Mouse (Mus musculus) neural tube, embryonic 15.5 days (tissue): ENCODE data around the gene Nat14. TPM values are rescaled to one million over a fixed set of nuclear protein-coding genes. Genes with fewer than 3 reads are reported as not detected.

ENCODE experiments used
- ATAC-seq: fragments of 200-750 bp; cut with Nextera tagmentation; 2 replicates; pipeline ENCODE4 v1.8.0; 2017; ENCODE audit warnings: mild to moderate bottlenecking, moderate TSS enrichment, moderate library complexity; ENCODE audit not compliant: low FRiP score
- H3K27ac ChIP-seq: fragments of 300-500 bp; sonication (generic); replicated peaks from 2 replicates; pipeline ENCODE4 v1.5.1; 2015; ENCODE audit warnings: mild to moderate bottlenecking, inconsistent platforms
- H3K27me3 ChIP-seq: fragments of 300-500 bp; sonication (generic); replicated peaks from 2 replicates; pipeline ENCODE4 v1.6.1; 2015; ENCODE audit warnings: inconsistent platforms
- H3K36me3 ChIP-seq: fragments of 300-500 bp; sonication (generic); 2 replicates; pipeline ENCODE4 v1.6.1; 2015; ENCODE audit warnings: inconsistent platforms
- H3K4me1 ChIP-seq: fragments of 300-500 bp; sonication (generic); 2 replicates; pipeline ENCODE4 v1.6.1; 2015; ENCODE audit warnings: inconsistent platforms
- H3K4me2 ChIP-seq: fragments of 300-500 bp; sonication (generic); 2 replicates; pipeline ENCODE4 v1.6.1; 2015; ENCODE audit warnings: inconsistent platforms, mild to moderate bottlenecking, moderate library complexity
- H3K4me3 ChIP-seq: fragments of 300-500 bp; sonication (generic); replicated peaks from 2 replicates; pipeline ENCODE4 v1.5.1; 2015; ENCODE audit warnings: mild to moderate bottlenecking, inconsistent platforms
- H3K9ac ChIP-seq: fragments of 300-500 bp; sonication (generic); replicated peaks from 2 replicates; pipeline ENCODE4 v1.6.1; 2015; ENCODE audit warnings: mild to moderate bottlenecking, inconsistent platforms
- H3K9me3 ChIP-seq: fragments of 300-500 bp; sonication (generic); replicated peaks from 2 replicates; pipeline ENCODE4 v1.6.1; 2016; ENCODE audit warnings: inconsistent platforms
- WGBS: fragments of 180-500 bp; shearing (Covaris S2); methylation state at CpG from one replicate; pipeline ENCODE4 v1.1.7; 2015; ENCODE audit warnings: mixed read lengths; 5-methylcytosine and 5-hydroxymethylcytosine counted together
- polyA plus RNA-seq: library from polyadenylated mRNA; unstranded; fragments of >200 nt; fragmentation: Nextera tagmentation; extraction: Ambion mirVana; gene quantifications from 2 replicates; pipeline ENCODE4 v1.2.1, GENCODE M21; 2015

The Nat14 gene
- polyA plus RNA-seq, 1 experiment from 2014 or later, result 36.3 TPM

DNA sequence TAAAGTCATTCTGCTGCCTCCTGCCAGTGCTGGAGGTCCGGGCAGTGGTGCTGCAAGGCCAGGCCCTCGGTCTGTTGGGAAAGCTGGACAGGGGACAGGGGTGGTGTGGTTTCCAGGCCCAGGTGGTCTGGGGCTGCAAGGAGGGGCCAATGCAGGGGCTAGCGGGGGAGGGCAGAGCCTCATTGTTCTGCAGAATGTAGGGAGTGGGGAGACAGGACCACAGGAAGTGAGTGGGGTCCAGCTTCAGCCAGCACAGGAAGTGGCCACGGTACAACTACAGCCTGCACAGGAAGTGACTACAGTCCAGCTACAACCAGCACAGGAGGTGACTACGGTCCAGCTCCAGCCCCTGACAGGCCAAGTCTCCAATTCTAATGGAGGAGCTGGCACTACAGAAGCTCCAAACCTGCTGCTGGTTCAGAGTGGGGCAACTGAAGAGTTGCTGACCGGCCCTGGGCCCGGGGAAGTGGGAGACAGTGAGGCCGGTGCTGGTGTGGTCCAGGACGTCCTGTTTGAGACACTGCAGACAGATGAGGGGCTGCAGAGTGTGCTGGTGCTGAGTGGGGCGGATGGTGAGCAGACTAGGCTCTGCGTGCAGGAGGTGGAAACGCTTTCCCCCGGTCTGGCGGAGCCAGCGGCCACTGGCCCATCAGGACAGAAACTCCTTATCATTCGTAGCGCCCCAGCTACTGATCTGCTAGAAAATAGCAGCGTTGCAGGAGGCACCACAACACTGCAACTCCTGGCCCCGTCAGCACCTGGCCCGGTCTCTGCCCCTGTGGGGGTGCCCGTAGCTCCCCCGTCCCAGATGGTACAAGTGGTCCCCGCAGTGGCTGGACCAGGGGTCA, 628 bp upstream of the Nat14 start:
- 65% methylated on average over 23 of the region's 23 CpGs for WGBS
- Histone ChIP-seq H3K4me3 (0 out of 2 replicates have a peak overlapping the region, but pooled peaks have one; percentile 47), H3K36me3 (peaks cover 31% of the 10 kb centered on the region), H3K9me3 (no peaks in the 10 kb centered on the region), H3K4me2 (peak overlapping the region; percentile 95), H3K27ac (peak overlapping the region; percentile 99), H3K4me1 (peaks cover 70% of the 10 kb centered on the region), H3K9ac (peak overlapping the region; percentile 64; the same call in 1 of the 2 replicates), H3K27me3 (no peaks in the 10 kb centered on the region)
- ATAC-seq, result no peak

DNA sequence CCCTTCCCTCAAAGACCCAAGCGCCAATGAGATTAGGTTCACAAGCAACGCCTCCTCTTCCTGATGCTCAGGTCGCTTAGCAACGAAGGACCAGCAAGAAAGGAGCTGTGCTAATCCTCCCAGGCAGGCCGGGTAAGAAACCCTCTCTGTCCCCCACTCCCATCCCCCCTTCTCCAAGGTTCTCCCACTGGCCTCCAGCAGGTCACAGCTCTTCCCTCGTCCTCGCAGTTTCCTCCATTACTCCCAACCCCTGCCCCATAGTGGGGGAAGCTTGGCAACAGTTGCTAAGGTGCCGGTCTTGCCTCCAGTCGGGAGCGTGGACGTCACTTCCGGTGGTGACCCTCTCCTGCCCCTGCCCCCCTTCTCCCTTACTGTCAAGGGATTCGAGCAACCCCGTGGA, 680 bp downstream of the Nat14 start:
- 0% methylated on average over 14 of the region's 14 CpGs for WGBS
- ATAC-seq, result peak; percentile 88
- H3K27ac ChIP-seq, result peak overlapping the region; percentile 99
- H3K4me1 ChIP-seq, result peaks cover 59% of the 10 kb centered on the region
- H3K4me2 ChIP-seq, result peak overlapping the region; percentile 95
- H3K9ac ChIP-seq, result peak overlapping the region; percentile 64
- no peaks in the 10 kb centered on the region for H3K9me3 ChIP-seq
- no peaks in the 10 kb centered on the region for H3K27me3 ChIP-seq
- H3K36me3 ChIP-seq, result peaks cover 31% of the 10 kb centered on the region
- peak overlapping the region; percentile 47 for H3K4me3 ChIP-seq

DNA sequence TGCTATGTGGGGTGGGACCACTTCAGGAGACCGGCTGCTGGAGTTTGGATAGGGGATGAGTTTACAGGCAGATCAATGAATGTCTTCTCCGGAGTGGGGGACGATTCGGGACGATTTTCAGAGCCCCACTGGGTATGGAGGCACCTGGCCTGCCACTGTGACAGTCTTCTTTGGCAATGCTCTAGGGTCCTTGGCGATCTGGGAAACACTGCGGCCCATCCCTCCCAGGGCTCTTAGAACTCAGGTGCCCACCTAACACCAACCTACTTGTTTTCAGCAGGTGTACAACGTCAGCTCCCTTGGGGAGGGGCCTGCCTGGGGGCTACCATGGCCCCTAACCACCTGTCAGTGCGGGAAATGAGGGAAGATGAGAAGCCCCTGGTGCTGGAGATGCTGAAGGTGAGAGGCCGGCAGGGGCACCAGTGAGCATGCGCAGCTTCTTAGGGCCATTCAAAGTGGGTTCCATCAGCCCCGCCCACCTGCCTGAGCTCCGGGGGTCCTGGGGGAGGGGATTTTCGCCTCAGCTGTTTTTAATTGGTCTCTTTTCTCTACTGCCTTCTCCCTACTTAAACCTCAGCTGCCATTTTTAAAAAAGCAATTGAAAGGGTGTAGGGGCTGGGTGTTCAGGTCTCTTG, 1.2 kb downstream of the Nat14 start:
- WGBS, result under 1% methylated on average over 14 of the region's 14 CpGs
- ATAC-seq, result peak; percentile 77
- H3K27me3 ChIP-seq, result no peaks in the 10 kb centered on the region
- H3K4me1 ChIP-seq, result peaks cover 55% of the 10 kb centered on the region
- H3K4me3 ChIP-seq, result peak overlapping the region; percentile 47
- no peaks in the 10 kb centered on the region for H3K9me3 ChIP-seq
- peak overlapping the region; percentile 99 for H3K27ac ChIP-seq
- H3K9ac ChIP-seq, result peak overlapping the region; percentile 64
- peaks cover 31% of the 10 kb centered on the region for H3K36me3 ChIP-seq
- H3K4me2 ChIP-seq, result peak overlapping the region; percentile 95

DNA sequence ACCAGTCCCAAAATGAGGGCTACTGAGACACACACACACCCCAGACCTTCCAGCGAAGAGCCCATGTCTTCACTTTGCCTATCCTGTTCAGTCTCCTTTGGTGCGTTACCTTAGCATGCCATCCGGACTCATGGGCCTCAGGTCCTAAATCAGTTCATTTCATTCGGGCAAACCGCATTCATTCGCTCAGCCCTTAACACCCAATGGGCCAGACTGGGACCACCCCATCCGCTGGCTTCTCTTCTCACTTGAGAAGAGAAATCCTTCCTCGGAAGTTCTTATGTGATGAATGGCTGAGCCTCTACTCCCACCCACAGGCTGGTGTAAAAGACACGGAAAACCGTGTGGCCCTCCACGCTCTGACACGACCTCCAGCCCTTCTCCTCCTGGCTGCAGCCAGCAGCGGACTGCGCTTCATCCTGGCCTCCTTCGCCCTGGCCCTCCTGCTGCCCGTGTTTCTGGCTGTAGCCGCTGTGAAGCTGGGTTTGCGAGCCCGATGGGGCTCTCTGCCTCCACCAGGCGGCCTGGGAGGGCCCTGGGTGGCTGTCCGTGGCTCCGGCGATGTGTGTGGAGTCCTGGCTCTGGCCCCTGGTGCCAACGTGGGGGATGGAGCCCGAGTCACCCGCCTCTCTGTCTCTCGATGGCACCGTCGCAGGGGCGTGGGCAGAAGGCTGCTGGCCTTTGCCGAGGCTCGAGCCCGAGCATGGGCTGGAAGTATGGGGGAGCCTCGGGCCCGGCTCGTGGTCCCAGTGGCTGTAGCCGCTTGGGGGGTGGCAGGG, 1.9 kb downstream of the Nat14 start:
- 3% methylated on average over 37 of the region's 37 CpGs for WGBS
- peak; percentile 9 for ATAC-seq
- H3K4me1 ChIP-seq, result peaks cover 55% of the 10 kb centered on the region

DNA sequence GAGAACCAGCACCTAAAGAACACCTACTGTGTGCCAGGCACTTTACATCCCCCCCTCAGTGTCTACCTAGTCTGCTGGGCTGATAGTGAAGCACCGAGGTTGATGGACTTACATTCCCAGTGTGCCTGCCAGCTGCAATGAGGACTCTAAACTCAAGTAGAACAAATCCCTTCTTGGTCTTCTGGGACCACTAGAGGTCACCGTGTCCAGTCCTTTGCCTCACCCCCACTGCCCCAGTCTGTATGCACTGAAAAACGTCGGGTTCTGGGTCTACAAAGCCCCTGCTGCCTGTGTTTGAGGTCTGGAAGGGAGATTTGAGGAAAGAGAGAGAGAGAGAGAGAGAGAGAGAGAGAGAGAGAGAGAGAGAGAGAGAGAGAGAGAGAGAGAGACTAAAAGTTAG, 2.7 kb downstream of the Nat14 start:
- peak overlapping the region; percentile 64 for H3K9ac ChIP-seq
- no peaks in the 10 kb centered on the region for H3K9me3 ChIP-seq
- no peak for ATAC-seq
- 2% methylated on average over 4 of the region's 4 CpGs for WGBS
- H3K4me1 ChIP-seq, result peaks cover 55% of the 10 kb centered on the region
- peak overlapping the region; percentile 99 for H3K27ac ChIP-seq
- peaks cover 17% of the 10 kb centered on the region for H3K36me3 ChIP-seq
- H3K4me2 ChIP-seq, result peak overlapping the region; percentile 95
- no peaks in the 10 kb centered on the region for H3K27me3 ChIP-seq
- H3K4me3 ChIP-seq, result peak overlapping the region; percentile 47

More for the DNA sequence above, 1.9 kb downstream of the Nat14 start:
- H3K9ac ChIP-seq, result peak overlapping the region; percentile 64
- H3K4me3 ChIP-seq, result peak overlapping the region; percentile 47
- H3K9me3 ChIP-seq, result no peaks in the 10 kb centered on the region
- H3K4me2 ChIP-seq, result peak overlapping the region; percentile 95
- H3K36me3 ChIP-seq, result peaks cover 24% of the 10 kb centered on the region
- H3K27ac ChIP-seq, result peak overlapping the region; percentile 99
- H3K27me3 ChIP-seq, result no peaks in the 10 kb centered on the region

GRCm38 (mm10) chr7:4924891-4925301, 3.1 kb downstream of the Nat14 start:
- no peak for ATAC-seq
- peak overlapping the region; percentile 95 for H3K4me2 ChIP-seq
- H3K9ac ChIP-seq, result no peak overlapping the region
- H3K4me3 ChIP-seq, result no peak overlapping the region
- peaks cover 13% of the 10 kb centered on the region for H3K36me3 ChIP-seq
- H3K27ac ChIP-seq, result peak overlapping the region; percentile 99
- no peaks in the 10 kb centered on the region for H3K27me3 ChIP-seq
- no peaks in the 10 kb centered on the region for H3K9me3 ChIP-seq
- WGBS, result 9% methylated on average over 3 of the region's 4 CpGs
- peaks cover 55% of the 10 kb centered on the region for H3K4me1 ChIP-seq

DNA sequence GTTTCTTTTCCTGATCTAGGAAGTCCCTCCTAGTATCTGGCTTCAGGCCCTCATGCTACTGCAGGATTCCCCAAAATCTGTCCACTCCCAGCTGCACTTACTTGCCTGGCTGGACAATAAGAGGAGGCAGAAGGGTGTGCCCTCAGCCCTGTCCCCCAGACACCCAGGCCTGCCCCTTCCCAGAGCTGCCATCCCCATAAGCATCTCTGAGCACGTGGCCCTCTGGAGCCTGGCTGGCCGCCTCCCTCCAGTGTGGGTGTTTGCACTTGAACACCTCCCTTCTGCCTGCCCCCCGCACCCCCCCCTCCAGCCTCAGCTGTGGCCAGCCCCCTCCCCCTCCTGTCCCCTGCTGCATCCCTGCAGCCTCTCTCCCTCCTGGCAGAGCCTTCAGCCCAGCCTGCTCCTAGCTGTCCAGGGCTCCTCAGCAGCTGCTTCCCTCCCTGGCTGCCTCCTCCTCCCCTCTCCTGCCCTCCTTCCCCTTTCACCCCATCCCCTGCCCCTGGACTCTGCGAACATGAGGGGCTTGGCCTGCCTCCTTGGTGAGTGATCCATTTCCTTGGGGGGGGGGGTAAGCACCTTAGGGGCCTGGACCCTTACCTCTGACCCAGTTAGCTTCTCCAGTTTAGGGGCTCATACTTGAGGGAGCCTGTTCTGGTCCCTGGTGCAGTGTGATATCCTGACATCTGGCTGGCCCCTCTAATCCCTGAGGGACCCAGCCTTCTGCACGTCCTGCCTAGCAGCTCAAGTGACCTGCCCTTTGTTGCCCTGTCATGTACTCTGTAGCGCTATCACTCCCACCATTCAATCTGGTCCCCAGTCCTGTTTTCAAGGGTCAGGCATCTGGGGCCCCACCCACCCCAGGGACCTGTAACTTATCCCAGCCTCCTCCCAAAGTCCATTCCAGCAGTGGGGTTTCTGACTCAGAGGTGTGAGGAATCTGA, 3.9 kb downstream of the Nat14 start, which contains the start of gene Ssc5d:
TSS of gene Ssc5d (plus strand) at position 345 of the 941 bp plus-strand sequence.
- Histone ChIP-seq H3K9me3 (no peaks in the 10 kb centered on the region), H3K4me3 (no peak within 1 kb of the TSS), H3K9ac (peak within 1 kb of the TSS; percentile 28; the same call in 1 of the 2 replicates), H3K27ac (peak within 1 kb of the TSS; percentile 99), H3K36me3 (peaks cover 5% of the 10 kb centered on the region), H3K27me3 (no peaks in the 10 kb centered on the region), H3K4me1 (peaks cover 55% of the 10 kb centered on the region), H3K4me2 (peak within 1 kb of the TSS; percentile 95)
- WGBS, result 6% methylated on average over 6 of the region's 6 CpGs
- no peak for ATAC-seq

GRCm38 (mm10) chr7:4926849-4927248, 5.0 kb downstream of the Nat14 start:
- H3K4me1 ChIP-seq, result peaks cover 44% of the 10 kb centered on the region
- no peak overlapping the region for H3K4me3 ChIP-seq
- WGBS, result 50% methylated on average over 16 of the region's 16 CpGs
- no peaks in the 10 kb centered on the region for H3K27me3 ChIP-seq
- no peaks in the 10 kb centered on the region for H3K9me3 ChIP-seq
- ATAC-seq, result no peak
- no peak overlapping the region for H3K27ac ChIP-seq
- H3K9ac ChIP-seq, result 0 out of 2 replicates have a peak overlapping the region, but pooled peaks have one; percentile 28
- no peak overlapping the region for H3K4me2 ChIP-seq
- H3K36me3 ChIP-seq, result no peaks in the 10 kb centered on the region

GRCm38 (mm10) chr7:4927711-4928110, 5.9 kb downstream of the Nat14 start:
- Histone ChIP-seq H3K9ac (no peak overlapping the region), H3K4me3 (no peak overlapping the region), H3K4me1 (peaks cover 37% of the 10 kb centered on the region), H3K36me3 (no peaks in the 10 kb centered on the region), H3K27me3 (no peaks in the 10 kb centered on the region), H3K9me3 (no peaks in the 10 kb centered on the region), H3K27ac (no peak overlapping the region), H3K4me2 (no peak overlapping the region)
- ATAC-seq, result no peak
- WGBS, result 69% methylated on average over 8 of the region's 8 CpGs

GRCm38 (mm10) chr7:4928323-4928722, 6.5 kb downstream of the Nat14 start:
- Histone ChIP-seq H3K9me3 (no peaks in the 10 kb centered on the region), H3K36me3 (no peaks in the 10 kb centered on the region), H3K4me3 (no peak overlapping the region), H3K4me2 (no peak overlapping the region), H3K27me3 (no peaks in the 10 kb centered on the region), H3K4me1 (peaks cover 30% of the 10 kb centered on the region), H3K27ac (no peak overlapping the region), H3K9ac (no peak overlapping the region)
- ATAC-seq, result no peak
- WGBS, result 73% methylated on average over 17 of the region's 17 CpGs
